Mouse (Mus musculus) cerebellum, adult 11 months (tissue): ENCODE results near the gene Atg13.
"Not testable (repeated sequence)": the region's sequence is repeated elsewhere in the genome, so short reads cannot be mapped to it uniquely, and the experiment has no call there.

ENCODE experiments used
- DNase-seq: peaks from one replicate; pipeline ENCODE4 v3.0.0; 2022

Gene Atg13

DNA sequence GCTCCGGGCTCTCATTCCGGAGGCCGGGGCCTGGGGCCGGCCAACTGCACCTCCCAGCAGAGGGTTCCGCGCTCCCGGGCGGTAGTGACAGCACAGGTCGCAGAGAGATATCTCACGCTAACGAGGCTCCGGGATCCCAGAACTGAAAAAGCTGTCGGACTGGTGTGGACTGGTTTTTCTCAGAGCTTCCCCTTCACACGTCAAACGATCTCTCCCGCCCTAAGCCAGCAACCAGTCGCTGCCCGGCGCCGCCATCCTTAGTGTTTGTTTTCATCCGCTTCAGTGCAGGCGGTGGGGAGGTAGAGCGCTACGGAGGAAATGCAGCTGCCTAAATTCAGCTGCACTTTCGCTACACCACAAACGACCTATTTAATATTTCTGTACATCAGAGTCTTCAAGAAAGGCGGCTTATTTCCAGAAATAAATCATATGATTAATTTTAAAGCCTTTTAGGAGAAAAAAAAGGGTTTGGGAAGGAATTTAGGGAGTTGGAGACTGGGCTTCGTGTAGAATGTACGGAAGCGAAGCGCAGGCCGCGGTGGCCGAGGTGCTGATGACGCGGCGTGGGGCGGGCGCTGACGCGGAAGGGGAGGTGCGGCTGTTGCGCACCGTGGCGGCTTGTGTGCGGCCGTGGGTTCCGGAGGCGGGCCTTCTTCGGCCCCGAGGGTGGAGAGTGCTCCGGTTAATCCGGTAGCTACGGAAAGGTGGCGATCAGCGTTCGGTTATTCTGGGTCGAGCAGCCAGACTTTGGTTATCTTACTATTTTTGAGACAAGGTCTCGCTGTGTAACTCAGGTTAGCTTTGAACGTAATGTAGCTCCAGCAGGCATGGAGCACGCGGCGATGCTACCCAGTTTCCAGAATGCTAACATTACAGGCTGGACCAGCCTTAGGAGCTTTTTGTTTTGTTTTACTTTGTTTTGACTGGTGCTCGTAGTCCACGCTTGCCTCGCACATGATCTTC, at the start of gene Atg13, which contains the start of gene Harbi1:
Atg13 (minus strand) TSS at position 305 of the 963 bp plus-strand sequence.
Harbi1 (plus strand) TSS at position 581 of the 963 bp plus-strand sequence.
- peak; percentile 89 for DNase-seq

DNA sequence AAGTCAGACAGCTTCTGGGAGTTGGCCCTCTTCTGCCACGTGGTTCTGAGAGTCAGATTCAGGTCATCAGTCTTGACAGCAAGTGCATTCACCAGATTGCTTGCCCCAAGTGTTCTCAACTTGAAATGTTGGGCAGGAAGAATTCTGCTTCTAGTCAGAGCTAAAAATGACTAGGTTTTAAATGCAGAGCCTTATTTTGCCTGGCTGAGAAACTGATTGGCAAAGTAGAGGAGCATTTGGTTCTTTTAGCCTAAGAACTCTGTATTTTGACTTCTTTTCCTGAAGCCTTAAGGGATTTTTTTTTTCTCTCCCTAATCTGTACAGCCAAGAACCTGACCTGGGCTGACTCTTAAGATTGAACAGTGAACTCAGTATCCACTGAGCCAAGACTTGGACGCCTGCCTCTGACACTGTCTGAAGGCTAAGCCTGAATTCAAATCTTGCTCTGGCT, 39.5 kb upstream of the Atg13 start:
- DNase-seq = no peak

DNA sequence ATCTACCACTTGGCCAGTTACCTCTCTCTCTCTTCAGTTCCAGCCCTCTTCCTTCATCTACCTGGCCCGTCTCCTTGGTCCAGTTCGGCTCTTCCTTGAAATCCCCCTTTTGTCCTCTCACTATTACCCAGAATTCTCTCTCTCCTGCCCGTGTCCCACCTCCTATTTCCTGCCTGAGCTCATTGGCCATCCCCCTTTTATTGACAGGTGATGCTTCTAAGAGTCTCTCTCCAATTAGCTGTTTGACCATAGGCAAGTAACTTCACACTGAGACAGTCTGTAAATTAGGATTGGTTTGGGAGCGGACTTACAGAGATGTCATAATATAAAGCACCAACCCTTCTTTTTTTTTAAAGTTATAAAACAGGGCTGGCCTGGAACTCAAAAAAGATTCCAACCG, 34.3 kb upstream of the Atg13 start:
- no peak for DNase-seq

DNA sequence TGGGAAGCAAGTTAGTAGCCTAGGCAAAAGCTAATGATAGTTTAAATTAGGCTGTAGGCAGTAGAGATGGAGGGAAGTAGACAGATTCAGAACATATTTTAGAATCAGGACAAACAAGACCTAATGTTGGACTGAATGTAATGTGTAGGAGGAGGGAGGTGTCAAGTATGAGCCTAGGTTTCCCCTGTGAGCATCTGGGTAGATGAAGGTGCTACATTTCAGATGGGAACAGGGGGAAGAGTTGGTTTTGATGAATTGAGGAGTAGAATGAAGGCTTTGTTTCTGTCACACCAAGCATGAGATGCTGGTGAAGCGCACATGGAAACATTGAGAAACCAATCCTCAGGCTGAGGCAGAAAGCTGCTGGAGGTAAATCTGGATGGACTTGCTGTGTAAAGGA, 29.2 kb upstream of the Atg13 start:
- DNase-seq = no peak

DNA sequence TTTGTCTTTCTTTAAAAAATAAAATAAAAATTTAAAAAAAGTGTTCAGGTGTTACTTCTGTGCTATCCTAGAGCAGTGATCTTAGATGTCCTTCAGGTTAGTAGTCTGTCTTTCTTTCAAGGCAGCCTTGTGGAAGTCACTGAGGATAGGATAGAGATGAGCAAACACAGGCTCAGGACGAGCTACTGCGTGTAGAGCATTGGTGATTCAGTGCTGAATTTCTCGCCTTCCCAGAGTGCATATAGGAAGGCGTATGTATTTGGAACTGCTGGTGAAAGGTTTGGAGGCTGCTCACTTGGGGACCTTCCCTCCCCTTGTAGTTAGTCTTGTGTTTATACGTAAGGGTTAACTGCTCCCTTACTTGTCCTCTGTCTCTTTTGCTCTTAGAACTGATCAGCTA, 24.8 kb upstream of the Atg13 start:
- no peak for DNase-seq

DNA sequence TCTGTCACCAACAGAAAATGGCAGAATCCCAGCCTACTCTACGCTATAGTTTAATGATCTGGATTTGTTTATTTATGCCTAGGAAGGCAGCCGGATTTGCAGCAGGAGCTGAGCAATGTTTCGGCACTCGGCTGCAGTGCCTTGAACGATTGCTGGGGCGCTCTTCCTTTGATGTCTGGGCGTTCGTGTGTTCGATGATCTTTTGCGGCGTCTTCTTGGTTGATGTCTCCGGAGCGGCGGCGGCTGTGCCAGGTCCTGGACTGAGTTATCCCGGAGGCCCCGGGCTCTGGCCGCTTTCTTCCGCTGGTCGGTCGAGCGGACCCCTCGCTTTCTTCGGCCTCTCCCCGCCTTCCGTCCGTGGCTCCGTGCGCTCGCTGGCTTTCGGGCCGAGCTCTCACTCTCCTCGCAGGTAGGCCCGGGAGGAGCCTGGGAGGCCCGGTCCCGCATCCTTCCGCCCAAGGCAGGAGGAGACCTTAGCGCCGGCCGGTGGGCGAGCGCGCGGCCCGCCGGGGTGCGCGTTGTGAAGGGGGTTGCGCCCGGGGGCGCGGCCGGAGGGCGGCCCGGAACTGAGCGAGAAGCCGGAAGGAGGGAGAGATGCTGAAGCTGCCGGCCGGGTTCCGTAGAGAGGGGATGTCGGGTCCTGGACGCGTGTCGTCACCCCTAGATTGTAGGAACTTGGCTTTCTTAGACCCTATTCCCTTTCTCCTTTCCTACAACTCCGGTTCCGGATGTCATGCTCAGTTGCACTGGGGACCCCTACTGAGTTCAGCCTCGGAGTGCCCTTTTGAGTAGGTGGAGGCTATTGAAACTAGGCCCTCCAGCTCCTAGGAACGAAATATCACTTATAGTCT, 19.8 kb upstream of the Atg13 start, which contains the start of gene Ambra1:
Ambra1 (plus strand) TSS at position 164 of the 851 bp plus-strand sequence.
- peak; percentile 84 for DNase-seq

DNA sequence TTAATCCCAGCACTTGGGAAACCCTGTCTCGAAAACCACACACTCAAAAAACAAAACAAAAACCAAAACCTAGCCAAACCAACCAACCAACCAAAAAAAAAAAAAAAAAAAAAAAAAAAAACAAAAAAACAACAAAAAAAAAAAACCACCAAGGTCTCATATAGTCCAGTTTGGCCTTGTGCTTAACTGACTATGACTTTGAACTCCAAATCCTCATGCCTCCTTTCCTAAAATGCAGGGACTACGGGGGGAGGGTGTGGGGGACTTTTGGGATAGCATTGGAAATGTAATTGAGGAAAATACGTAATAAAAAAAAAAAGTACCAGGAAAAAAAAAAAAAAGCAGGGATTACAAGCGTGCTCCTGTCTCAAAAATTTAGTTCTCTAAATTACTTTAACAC, 19.2 kb upstream of the Atg13 start:
- no peak for DNase-seq

DNA sequence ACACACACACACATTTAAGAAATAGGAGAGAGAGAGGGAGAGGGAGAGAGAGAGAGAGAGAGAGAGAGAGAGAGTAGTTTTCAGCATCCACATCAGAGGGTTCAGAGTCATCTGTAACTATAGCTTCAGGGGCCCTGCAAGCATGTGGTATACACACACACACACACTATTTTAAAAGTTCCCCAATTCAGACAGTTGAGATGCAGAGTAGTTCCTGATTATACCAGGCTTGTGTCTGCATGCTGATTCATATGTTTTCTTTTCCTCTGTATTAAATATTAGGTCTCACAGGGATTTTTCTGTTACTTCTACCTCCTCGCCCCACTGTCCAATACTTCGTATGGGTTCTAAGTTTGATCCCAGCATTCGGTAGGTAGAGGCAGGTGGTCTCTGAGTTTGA, 16.6 kb upstream of the Atg13 start:
- DNase-seq = no peak

DNA sequence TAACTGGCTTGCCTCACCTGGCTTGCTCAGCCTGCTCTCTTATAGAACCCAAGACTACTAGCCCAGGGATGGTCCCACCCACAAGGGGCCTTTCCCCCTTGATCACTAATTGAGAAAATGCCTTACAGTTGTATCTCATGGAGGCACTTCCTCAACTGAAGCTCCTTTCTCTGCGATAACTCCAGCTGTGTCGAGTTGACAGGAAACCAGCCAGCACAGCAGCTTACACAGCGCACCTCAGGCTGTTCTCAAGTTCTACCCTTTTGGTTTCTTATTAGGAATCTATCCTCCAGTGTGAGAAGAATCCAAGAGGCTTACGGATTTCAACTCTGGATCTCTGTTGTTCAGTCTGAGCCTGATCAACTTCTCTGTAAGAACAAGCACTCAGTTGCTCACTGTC, 15.1 kb upstream of the Atg13 start:
- not testable (repeated sequence) for DNase-seq

DNA sequence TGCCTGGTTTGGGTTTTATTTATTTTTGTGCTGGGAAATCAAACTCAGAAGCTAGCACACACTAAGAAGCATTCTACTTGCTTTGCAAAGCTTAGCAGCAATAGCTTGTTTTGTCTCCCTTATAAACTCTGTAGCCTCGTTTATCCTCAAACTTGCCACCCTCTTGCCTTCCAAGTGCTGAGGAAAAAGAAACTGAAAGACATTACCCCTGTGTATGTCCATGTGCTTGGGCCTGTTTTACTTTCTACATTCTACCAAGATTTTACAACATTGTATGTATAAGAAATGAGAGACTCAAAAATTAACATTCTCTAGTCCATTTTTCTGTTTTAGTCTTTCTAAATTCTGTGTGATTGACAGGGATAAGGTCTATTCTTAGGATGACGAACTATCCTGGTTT, 14.3 kb upstream of the Atg13 start:
- no peak for DNase-seq

DNA sequence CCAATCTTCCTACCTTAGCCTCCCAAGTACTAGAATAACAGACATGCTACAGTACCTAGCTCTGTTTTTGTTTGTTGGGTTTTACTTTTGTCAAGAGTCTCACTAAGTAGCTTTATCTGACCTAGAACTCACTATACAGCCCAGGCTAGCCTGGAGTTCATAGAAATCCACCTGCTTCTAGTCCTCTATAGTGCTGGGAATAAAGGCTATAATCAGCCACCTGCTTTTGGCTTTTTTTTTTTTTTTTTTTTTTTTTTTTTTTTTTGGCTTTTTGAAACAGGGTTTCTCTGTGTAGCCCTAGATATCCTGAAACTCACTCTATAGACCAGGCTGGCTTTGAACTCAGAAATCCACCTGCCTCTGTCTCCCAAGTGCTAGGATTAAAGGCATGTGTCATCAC, 13.6 kb upstream of the Atg13 start:
- DNase-seq = no peak

DNA sequence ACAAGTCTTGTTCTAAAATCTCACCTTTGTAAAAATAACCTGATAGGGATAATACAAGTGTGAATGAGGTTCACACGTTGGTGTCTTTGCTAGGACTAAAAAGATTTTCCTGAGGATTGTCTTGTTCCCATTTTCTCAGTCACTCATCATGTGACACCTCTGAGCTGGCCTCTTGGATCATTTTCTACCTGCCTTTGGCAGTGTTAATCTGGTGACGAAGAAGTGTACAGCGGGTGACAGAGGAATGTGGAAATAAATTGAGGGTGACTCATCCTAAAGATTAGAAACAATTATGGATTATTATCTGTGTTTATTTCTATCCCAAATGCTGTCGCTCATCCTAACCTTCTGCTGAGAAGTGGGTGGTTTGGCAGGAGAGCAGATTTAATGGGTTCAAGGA, 13.0 kb upstream of the Atg13 start:
- no peak for DNase-seq

DNA sequence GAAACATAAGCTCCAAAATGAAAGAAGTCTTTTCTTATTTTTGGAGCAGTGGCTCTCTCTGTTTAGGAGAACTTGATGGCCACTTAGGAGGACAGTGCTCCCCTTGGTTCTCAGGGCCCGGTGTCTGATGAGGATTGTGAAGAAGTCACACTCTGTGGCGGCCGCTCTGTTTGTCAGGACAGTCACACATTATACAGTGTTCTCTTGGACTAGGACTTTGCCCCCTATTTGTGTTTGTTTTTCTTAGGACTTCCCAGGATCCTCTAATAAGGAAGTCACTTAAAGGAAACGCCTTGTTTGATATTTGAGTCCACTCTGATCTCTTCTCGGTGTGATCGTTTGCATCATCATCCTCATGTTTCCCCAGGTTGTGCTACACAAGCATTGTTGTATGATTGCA, 7.9 kb upstream of the Atg13 start:
- DNase-seq = no peak

DNA sequence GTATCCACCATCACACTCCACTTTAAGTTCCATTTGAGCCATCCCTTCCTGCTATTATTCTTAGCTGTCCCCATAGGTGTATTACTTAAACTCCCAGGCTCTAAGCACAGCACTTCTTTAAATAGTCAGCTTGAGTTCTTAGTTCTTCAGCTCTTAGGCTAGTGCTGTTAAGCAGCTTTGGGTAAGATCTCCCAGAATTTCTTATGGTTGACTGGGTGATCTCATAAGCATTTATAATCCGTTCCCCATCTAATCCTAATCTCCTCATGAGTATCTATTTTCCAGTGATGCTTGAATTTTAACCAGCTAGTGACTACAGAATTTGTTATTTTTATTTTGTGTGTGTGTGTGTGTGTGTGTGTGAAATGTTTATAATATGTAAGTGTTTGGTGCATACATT, 4.5 kb upstream of the Atg13 start:
- no peak for DNase-seq

DNA sequence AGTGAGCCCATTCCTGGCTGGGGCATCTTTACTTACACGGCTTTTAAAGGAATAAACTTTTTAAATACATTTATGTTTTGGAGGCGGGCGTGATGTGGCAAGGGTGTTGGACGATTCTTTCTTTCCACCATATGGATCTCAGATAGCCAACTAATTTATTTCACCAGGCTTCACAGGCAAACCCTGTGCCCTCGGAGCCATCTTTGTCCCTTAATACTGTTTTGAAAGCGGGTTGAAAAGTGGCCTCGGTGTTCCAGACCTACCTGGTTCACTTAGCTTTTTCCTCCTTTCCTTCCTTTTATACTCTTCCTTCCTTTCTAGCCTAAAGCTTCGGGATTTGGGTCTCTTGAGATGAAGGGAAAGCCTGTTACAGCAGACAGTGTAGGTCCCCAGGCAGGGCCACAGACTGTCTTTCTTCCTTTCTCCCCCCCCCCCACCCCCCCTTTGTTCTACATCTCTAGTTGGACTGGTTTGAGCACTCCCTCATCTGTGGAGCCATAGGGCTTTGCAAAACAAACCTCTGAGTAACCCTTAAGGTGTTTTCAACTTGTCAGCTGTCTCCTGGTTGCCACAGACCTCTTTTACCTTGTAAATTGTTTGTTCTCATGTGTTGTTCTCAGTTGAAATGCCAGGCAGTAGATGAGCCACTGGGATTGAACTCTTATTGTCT, 1.0 kb upstream of the Atg13 start:
- no peak for DNase-seq

DNA sequence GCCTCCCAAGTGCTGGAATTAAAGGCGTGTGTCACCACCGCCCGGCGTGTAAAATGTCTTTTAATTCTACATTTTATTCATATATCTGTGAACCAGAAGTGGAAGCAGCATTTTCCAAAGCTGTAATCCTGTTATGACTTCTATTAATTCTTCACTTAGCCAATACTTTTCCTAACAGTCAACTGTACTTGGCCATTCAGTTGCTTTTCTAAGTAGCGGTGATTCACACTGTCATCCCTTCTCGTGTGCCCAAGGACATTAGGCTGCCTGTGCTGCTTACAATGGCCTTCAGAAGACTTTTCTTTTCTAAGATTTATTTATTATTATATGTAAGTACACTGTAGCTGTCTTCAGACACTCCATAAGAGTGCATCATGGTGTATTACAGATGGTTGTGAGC, 2.0 kb downstream of the Atg13 start:
- no peak for DNase-seq

DNA sequence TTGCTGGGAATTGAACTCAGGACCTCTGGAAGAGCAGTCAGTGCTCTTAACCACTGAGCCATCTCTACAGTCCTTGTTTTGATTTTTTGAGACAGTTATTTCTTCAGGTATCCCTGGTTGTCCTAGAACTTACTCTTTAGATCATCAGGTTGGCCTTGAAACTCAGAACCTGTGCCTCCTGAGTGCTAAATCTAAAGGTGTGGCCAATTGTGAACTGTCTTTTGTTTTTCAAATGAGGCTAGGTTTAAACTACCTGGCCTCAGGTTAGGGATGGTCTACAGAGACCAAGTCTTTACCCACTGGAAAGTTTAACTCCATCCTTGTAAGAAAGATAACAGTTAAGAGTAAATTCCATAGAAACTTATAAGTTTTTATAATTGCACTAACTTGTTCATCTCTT, 3.9 kb downstream of the Atg13 start:
- no peak for DNase-seq

DNA sequence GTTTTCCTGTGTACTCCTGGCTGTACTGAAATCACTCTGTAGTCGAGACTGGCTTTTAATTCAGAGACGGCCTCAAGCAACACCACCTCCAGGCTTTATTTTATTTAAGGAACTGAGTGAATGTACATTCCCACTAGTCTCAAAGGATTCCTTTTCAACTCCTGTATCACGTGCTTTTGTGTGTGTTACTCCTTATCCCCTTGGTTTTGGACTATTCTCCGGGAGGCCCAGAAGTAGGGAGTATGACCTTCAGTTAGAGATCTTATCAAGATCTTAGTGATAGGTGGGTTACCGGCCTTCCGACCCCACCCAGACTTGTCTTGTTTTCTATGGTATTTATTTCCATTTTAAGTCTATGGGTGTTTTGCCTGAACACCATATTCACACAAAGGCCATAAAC, 4.6 kb downstream of the Atg13 start:
- no peak for DNase-seq

DNA sequence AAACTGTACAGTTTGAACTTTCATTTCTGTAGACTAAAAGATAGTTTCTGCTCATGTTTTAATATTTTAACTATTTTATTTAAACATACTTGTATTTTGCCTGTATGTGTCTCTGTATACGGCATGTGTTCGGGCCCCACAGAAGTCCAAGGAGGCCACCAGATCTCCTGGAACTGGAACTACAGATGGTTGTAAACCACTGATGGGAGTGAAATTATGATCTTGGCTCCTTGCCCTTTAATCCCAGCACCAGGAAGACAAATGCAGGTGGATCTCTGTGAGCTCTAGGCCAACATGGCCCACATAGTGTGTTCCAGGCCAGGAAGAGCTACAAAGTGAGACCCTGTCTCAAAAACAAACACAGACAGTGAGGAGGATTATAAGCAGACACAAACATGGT, 9.0 kb downstream of the Atg13 start:
- DNase-seq = no peak

DNA sequence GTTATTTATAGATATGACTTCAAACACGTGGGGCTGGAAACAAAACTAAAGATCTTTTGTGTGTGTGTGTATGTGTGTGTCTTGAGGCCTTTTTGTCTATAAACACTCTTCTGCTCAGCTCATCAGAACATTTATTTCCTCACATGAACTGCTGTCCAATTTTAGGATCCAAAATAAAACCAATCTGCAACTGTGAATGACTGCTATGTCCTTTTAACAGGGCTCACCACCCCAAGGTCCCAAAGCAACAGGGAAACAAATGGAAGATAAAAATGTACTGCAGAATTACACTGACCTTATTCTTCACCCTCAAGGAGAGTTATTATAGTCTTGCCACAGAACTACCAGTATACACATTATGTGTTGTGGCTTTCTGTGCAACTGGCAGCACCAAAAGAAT, 11.2 kb downstream of the Atg13 start:
- no peak for DNase-seq

DNA sequence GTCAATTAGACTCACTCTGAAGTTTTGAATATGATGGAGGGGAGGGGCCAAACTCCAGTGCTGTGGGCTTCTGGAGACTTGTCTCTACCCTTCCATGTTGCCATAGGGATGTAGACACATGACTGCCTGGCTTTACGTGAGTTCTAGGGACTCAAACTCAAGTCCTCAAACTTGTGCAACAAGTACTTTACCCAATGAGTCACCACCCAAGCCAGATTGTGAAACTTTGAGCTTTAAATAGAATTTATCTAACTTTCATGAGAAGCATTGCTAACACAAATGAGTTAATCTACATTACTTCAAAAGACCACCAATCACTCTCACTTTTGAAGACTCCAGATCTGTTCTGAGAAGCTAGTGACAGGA, 14.2 kb downstream of the Atg13 start:
- DNase-seq = no peak

DNA sequence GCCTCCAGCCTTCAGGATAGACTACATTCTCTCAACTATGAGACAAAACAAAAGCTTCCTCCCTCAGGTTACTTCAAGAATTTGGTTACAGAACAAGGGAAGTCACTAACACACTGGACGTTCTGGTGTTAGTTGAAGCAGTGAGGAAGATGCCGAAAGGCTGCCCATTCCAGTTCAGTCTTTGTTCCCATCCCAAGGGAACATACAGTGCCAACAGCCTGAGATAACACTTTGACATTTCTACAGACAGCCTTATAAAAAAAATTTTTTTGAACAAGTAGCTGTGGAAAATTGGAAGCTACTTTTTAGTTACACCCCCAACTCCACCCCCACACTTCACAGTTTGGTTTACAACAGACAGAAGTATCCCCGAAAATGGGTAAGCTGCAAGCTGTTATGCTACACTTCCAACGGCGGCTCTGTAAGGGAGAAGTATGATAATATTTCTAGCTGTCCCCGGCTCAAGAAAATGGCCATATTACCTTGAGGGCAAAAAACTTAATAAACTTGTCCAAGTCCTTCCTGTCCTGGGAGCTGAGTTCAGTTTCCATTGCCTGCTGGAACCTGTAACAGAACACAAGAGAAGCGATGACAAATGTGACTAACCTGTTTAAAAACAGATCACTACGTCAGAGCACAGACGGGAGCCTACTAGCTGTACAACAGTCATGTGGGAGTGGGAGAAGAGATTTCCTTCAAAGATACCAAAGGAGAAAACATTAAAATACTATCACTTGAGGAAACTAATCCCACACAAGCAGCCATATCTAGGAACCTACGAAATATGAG, 14.7 kb downstream of the Atg13 start:
- DNase-seq = no peak
